Mouse (Mus musculus) brain, embryonic 14.5 days (tissue): ENCODE results near the gene Crebl2.

Experiments used
- CTCF ChIP-seq: fragments of 200-500 bp; IDR thresholded peaks from 2 replicates; pipeline ENCODE4 v1.5.1; 2012; ENCODE audit warnings: inconsistent platforms, mild to moderate bottlenecking, moderate library complexity, borderline replicate concordance; ENCODE audit not compliant: insufficient read depth, insufficient read length; ENCODE audit errors: extremely low read depth
- POLR2A ChIP-seq: fragments of 200-500 bp; IDR thresholded peaks from 2 replicates; pipeline ENCODE4 v1.6.1; 2012; ENCODE audit warnings: mild to moderate bottlenecking, inconsistent platforms, borderline replicate concordance; ENCODE audit not compliant: poor library complexity, insufficient read depth, insufficient read length, severe bottlenecking; ENCODE audit errors: extremely low read depth

GRCm38 (mm10) chr6:134883661-134884060 lies 53.7 kb downstream of the Crebl2 start:
- TF ChIP-seq CTCF (no peak), POLR2A (no peak)
